Mouse (Mus musculus) ovary, postnatal 14 days (tissue): ENCODE results near the gene Psmd13.
A peak's percentile ranks its signal among the peaks of the same experiment; 100 is the strongest.

ENCODE experiments used
- DNase-seq: peaks from one replicate; pipeline ENCODE4 v3.0.0; 2022; ENCODE audit warnings: low spot score

The Psmd13 gene

DNA sequence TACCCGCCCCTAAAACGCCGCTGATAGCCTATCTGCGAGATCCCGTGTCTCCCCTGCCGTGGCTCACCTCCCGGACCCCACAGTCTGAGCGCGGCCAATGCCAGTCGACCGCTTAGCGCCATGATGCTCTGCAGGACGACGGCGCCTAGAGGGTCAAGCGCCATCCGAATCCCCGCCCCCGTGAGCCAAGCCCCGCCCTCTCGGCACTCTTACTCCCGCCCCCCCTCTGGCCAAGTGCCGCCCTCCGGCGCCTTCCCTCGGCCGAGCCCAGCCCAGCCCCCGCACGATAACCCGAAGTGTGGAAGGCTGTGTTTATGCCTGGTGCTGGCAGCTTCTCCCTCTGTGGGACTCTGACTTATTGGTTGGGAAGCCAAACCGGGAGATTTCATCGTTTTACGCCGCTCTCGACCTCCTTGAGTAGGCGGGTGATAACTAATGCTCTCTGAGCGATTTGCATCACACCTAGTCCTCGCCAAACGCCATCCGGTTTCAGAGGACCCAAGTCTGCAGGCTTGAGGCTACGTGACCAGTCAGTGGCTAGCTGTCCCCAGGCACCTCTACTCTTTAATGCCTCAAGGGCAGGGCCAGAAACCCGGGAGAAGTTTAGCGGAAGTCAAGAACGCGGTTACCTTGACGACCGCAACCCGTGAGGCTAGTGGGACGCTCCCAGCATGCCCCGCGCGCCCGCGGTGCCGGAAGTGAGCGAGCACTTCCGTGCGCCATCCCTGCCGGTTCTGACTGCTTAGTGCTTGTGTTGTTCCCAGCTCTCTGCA, at the start of gene Psmd13, which contains the start of gene Sirt3:
Gene Psmd13, plus strand, starts transcription at position 273 of the 773 bp plus-strand sequence.
Gene Sirt3, minus strand, starts transcription at position 614 of the 773 bp plus-strand sequence.
- peak; percentile 92 for DNase-seq

DNA sequence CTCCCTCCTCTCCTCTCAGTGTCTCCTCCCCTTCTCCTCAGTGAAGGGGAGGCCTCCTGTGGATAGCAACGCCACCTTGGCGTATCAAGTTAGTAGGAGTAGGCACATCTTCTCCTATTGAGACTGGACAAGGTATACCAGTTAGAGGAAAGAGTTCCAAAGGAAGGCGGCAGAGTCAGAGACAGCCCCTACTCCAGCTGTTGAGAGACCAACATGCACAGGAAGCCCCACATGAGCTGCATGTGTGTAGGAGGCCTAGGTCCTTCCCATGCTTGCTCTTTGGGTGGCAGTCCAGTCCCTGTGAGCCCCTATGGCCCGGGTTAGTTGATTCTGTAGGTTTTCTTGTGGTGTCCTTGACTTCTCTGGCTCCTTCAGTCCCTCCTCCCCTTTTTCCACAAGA, 48.4 kb upstream of the Psmd13 start:
- no peak for DNase-seq

DNA sequence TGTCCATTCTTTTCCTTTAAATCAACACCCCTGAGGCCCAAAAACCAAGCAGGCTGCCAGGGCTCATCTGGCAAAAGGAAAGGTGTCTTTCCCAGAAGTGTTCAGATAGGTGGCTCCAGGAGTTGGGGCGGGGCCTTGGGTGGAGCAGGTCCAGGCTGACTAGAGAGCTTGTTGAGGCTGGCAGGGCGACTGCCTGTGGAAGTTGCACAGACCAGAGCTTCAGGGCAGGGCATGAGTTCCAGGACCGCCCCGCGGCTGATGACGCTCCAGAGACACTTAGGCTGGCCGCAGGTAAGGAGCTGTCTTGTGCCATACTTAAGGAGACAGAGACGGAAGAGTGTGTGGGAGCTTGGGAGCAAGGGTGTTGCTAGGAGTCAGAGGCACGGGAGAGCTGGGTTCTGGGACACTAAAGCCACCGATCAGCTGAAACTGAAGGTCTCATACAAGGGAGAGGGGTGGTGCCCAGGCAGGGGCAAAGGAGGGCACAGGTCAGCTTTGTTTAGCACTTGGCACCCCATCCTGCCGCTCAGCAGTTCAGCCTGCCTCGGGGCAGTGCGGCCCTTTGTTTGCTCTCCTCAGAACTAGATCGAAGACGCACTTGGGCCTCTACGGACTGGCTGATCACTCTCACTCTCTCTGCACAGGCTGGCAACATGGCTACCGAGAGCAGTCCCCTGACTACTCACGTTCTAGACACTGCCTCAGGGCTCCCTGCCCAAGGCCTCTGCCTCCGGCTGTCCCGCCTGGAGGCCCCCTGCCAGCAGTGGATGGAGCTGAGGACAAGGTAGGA, 46.6 kb upstream of the Psmd13 start, which contains the start of gene Urah:
Gene Urah, plus strand, starts transcription at position 51 of the 790 bp plus-strand sequence.
- no peak for DNase-seq

DNA sequence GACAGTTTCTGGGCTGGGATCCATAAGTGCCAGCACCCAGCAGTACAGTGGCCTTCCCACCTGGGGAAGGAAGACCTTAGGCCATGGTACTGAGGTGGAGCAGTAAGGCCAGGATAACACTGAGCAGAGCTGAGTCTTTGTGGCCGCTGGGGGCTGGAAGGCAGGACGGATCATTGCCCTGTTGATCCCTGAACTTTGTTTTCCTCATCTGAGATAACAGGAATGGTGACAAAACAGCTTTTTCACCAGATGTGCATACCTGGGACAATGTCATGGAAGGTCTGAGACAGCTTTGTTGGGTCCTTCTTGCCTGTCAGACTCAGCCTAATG, 46.0 kb upstream of the Psmd13 start:
- DNase-seq, result no peak

DNA sequence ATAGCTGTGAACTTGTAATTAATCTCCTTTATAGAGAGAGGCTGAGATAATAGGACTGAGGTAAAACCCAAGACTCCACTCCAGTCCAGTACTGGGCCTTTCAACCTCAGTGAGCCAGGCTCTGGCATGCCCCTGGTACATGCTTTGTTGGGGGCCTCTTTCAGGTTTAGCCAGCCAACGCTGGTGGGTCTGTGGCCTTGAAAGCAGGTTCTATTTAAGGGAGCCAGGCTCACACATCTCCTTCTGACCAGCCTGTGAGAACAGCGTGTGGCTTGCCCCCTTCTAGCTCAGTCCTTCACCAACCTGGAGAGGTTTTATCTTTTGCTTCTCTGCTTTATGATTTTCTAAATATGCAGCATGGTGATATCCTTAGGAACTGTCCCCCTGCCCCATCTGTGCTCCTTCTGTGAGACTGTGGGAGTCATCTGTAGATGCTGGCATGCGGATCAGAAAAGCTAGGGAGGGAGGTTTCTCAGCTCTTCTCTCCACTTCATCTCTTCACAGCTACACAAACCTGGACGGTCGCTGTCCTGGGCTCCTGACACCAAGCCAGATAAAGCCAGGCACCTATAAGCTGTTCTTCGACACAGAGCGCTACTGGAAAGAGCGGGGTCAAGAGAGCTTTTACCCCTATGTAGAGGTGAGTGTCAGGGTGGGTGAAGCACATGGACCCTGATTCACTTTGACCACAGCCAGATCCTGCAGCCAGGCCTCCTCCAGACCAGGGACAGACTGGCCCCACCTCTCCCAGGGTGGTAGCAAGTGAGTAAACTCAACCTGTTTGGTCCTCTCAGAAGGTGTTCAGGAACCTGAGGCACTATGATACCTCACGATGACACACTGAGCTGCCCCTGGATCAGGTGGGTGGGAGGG, 45.3 kb upstream of the Psmd13 start:
- DNase-seq, result no peak

DNA sequence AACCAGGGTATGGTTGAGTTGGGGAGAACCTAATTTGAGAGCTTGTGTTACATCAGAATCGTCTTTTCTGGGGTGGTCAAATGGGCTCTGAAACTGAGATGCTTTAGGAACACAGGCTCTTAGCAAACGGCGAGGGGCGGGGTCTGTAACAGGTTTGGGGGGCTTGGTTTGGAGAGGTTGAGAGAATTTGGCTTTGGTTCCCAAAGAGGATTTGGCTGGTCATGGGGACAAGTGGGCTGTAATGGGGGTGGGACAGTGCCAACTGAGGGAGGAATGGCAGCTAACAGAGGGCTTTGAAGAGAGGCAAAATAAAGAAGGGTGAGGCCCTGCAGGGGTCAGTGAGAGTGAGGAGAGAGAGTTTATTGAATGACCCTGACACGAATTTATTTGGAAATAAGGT, 42.2 kb upstream of the Psmd13 start:
- no peak for DNase-seq

DNA sequence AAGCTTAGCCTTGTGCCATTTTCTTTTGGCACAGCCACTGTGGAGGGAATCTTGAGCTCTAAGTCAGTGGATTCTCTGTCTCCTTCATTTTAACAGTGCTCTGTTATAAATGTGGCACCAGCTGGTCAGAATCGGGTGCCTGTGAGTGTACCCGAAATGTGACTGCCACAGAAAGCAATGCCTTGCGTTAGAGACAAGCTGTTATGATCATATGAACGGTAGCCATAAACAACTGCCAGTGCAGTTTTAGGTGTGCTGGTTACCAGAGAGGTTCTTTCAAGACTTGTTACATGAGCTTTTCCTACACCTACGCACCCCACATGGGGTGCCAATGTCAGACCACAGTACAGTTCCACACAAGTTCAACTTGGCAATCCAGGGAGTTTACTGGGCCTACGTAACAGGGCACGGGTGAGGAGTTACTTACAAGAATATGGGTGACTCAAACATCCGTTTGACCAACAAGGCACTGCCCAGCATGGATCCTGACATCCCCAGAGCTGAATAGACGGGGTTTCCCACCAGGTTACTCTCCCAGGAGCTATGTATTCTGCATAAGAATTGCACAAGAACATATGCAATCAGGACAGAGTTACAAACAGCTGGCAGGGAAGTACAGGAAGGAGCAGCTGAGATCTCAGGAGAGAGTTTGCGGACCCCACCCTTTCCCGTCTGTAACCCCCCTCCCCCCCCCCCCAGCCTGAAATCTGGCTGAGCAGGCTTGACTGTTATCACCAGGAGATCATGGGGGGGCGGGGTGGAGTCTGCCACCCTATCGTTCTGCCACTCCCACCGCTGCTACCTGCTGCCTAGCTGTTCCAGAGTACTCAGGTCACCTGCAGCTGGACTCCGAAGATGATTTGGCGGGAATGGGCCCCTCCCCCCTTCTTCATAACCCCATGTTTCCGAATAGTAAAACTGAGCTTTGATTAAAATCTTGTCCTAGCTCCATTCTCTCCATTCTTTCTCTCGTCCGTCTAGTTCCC, 40.7 kb upstream of the Psmd13 start:
- no peak for DNase-seq

DNA sequence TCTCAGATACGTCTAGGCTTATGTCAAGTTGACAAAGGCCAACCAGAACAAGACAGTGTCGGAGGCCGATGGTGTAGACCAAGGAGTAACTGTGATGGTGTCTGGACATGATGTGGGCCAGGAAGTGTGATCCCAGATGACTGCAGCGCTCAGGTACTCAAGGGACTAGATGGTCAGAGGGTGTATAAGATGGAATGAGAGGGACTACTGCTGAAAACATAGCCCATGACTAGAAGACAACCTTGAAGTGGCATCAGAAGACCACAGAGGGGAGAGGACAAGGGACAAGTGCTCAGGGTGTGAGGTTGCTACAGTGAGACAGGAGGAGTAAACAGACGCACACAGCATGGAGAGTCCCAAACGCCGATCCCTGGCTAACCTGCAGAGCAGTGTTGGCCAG, 38.0 kb upstream of the Psmd13 start:
- DNase-seq, result no peak

DNA sequence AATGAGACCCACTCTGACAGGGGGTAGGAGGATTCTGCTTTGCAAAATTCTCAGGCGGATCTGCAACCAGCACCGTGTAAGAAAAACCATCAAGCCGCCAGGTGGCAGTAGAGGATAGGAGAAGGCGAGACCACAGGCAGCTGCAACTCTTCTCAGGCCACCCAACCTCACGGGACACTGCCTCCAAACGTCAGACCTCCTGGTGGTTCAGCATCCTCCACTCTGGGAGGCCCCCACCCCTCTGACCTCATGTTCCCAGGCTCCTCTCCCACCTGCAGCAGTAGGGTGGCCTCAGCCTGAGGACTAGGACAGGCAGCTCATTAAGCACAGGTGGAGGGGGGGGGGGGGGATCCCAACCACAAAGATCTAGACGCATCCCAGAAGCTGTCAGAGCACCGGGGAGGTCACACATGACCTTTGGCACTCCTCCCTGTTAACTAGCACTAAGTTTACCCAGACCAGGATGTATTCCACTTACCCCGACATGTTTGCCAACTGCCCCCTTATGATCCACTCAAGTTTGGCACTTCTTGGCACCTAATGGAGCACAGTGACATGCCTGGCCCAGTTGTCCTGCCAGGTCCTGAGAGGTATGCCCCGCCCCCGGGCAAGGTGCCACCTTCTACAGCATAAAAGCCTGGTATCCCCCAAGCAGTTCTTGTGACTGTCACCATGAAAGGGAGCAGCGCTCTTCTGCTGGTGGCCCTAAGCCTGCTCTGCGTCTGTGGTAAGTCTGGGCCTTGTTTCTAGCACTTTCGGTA, 36.7 kb upstream of the Psmd13 start, which contains the start of gene Scgb1c1:
Gene Scgb1c1, plus strand, starts transcription at position 643 of the 761 bp plus-strand sequence.
- DNase-seq, result peak; percentile 97

DNA sequence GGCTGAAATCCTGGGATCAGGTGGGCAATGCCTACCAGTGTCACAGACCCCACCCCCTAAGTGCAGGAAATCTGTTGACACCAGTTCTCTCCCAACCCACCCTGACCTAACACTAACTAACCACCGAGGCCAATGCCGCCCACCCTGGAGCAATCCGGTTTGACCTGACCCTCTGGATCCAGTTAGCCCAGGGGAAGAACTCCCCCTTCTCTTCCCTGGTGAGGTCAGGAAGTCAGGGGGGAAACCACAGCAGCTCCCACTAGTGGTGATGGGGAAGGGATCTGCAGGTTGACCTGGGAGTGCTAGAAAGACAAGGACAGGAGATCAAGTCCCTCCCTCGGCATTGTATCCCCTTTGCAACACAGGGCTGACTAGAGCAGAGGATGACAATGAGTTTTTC, 36.1 kb upstream of the Psmd13 start:
- DNase-seq, result no peak

DNA sequence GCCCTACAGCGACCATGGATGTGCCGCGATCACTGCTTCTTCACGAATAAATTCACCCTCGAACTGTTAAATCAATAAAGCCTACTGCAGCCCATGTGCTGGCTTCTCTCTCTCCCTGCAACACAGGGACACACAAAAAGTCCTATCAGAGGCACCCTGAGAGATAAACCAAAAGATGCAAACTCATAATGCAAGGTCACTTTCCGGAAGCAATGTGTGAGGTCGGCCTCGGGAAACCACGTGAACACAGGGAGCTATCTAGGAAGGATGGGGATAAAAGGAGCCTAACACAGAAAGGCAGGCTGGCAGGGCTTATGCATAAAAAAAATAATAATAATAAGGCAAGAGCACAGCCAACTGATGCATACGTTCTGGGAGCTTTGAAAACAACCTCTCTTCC, 35.1 kb upstream of the Psmd13 start:
- DNase-seq, result no peak

DNA sequence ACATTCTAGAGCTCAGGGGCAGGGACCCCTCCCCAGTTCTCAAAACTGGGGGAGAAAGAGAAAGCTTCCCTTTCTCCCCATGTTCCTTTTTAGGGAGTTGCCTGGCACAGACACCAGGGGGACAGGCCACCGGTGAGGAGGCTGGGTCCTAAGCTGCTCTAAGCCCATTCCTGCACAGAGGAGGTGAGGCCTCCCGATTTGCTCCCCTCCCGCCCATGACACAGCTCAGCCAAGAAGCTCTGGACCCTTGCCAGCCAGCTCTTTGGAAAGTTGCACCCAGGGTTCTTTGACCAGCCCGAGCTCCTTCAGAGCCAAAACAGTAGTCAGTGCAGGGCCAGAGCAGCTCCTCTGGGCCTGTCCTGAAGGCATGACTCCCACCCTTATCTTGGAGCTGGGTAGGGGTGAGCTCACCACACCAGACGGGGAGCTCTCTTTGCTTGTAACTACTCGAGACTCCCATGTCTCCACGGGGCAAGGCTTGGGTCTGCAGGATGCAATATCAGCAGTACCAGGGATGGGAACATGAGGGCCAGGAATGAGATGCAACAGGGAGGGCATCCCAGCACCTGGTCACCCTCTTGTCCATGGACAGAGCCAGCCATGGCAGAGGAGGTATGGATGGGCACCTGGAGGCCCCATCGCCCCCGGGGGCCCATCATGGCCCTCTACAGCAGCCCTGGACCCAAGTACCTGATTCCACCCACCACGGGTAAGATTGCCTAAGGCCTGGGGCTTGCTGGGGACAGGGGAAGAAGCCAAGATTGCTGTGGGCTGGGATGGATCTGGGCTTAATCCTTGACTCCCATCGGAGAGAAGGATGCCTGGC, 33.8 kb upstream of the Psmd13 start, which contains the start of gene Odf3:
Gene Odf3, plus strand, starts transcription at position 51 of the 826 bp plus-strand sequence.
- peak; percentile 46 for DNase-seq

DNA sequence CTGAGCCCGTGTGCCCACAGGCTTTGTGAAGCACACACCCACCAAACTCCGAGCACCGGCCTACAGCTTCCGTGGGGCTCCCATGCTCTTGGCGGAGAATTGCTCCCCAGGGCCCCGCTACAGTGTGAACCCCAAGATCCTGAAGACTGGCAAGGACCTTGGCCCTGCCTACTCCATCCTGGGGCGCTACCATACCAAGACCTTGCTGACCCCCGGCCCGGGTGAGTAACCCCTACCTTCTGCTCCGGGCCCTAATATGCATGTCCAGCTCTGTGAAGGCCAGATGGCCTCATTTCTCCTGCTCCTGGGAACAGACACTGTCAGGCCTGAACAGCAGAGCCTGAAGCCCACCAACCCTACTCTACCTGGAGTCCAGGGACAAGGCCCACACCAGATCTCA, 33.2 kb upstream of the Psmd13 start:
- no peak for DNase-seq

DNA sequence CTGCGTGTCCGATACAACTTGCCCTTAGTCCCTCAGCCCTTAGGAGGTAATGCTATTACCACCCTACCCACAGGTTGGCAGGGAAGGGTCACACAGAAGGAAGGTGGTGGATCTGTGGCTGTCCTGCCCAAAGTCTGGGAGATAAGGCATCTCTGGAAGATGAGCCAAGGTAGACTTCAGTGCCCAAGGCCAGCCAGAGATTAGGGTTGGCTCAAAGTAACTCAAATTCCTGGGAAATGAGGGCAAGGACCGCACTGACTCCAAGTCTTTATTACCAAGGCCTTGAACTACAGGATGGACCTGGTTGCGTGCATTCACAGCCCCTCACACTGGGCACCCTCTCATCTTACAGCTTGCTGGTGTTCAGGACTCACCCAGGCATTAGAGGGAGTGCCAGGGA, 29.9 kb upstream of the Psmd13 start:
- DNase-seq, result no peak

DNA sequence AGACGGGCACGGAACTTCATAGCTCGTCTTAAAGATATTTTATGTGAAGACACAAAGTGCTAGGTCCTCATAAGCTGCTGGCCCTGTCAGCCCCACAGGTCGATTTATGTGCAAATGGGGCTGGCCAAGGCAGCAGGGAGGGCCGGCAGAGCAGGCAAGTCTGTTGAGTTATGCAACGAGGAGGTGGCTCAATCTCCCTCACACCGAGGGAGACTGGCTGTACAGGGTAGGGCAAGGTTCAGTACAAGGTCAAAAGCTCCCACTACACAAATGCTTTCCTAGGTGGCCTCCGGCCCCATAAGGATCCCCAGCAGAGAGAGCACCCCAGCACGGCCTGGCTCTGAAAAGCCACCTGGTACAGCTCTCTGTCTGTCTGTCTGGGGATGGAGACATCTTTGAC, 28.4 kb upstream of the Psmd13 start:
- no peak for DNase-seq

DNA sequence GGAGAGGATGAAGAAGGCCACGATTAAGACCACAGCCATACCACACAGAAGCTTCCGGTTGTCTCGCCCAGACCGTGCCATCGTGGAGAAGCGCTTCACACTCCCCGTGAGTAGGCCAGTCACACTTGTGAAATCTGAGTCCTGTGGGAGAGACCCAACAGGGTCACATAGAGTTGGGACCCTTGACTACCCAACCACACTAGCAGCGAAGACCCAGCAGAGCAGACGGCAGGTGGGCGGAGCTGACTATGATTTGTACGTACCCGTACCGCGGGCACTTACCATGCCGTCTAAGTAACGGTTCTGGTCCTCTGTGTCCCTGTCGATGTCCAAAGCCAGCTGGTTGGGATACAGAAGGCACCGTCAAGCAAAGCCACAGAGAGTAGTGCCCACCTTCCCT, 27.3 kb upstream of the Psmd13 start:
- no peak for DNase-seq

DNA sequence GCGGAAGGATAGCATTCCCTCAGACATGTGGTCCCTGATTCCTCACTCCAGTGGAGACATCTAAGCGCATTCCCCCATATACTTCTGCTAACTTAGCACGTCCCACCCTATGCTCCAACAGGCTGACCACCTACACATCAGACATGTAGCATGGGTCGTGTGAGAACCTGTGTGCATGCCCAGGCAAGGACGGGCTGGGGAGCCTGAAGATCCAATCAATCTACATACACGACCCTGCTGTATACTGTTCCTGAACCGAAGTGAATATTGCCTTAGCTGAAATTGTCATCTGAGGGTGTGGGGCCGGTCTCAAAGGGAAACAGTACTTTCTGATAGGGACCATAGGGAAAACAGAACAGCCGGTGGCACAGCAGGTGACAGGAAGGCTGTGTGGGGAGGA, 26.6 kb upstream of the Psmd13 start:
- DNase-seq, result no peak

DNA sequence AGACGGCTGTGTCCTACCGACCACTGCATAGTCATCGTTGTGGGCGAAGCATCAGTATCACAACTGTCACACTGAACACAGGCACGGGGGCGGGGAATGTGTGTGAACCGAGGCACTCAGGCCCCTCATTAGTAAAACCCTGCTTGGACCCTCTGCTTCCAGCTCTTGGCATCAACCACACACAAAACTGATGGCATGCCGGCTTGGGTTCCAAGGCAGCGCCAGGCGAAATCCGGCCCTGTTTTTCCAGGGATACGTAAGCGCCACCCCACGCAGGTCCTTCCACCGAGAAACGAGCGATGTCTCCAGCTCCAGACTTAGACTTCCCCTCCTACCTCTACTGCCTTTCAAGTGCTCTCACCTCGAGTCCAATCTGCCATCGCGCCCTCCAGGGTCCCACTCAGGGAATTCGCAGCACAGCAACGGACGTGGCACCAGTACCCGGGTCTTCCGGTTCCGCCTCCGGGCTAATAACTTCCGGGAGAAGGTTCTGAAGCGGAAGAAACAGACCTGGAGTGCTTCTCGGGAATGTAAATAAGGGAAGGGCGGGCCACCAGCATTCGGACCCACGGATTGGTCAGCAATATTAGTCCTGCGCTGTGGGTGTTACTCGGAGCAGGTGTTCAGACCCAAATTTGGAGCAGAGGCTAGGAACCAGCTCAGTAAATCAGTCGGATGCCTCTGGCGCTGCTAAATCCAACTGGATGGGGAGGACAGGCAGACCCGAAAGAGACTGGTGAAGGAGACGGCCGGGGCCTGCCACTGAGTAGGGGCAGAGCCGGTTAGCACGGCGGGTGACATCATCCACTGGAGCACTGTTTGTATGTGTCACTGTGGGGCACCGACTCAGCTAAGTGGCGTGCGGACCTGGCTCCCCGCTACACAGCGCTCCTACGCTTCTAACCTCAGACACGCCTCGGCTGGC, 25.6 kb upstream of the Psmd13 start, which contains the start of gene Gm45785:
Gene Gm45785, minus strand, starts transcription at position 472 of the 925 bp plus-strand sequence.
- peak; percentile 69 for DNase-seq
